Mouse (Mus musculus): ENCODE measurements at regions not wholly inside any gene's neighbourhood (a gene's known extent, or its start where the extent isn't known, plus 50 kb on each side); places are given as distances from the start of the nearest gene placed in this dataset.

DNA sequence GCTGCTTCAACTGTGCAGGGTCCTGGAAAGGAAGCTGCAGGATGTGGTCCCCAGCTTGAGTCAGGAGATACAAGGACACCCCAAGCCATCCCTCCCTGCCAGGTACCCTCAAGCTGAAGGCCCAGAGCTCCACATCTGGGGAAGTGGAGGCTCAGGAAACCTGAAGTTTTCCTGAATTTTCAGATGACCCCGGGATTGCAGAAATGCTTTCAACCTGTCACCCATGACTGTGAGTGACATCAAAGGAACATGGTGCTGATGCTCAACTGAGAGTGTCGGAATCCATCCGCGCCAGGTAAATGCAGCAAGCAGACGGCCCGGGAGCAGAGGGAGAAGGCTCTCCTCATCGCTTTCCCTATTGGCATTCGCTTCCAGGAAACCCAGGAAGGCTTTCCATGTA is 267.6 kb upstream of the Zfp637 start:
- no peak overlapping the region for H3K4me3 ChIP-seq
- whole genome bisulfite sequencing = 92% methylated on average over 8 of the region's 8 CpGs
- no peak overlapping the region for H3K9ac ChIP-seq
- H3K4me2 ChIP-seq = no peak overlapping the region
- no peak for ATAC-seq (replicated peaks)
- H3K4me1 ChIP-seq = 0 out of 2 replicates have a peak, but pooled peaks cover 8% of the 10 kb centered on the region
- H3K36me3 ChIP-seq (replicated peaks) = no peaks in the 10 kb centered on the region
- H3K9me3 ChIP-seq = no peaks in the 10 kb centered on the region
- H3K27me3 ChIP-seq (replicated peaks) = no peaks in the 10 kb centered on the region
- no peak overlapping the region for H3K27ac ChIP-seq

DNA sequence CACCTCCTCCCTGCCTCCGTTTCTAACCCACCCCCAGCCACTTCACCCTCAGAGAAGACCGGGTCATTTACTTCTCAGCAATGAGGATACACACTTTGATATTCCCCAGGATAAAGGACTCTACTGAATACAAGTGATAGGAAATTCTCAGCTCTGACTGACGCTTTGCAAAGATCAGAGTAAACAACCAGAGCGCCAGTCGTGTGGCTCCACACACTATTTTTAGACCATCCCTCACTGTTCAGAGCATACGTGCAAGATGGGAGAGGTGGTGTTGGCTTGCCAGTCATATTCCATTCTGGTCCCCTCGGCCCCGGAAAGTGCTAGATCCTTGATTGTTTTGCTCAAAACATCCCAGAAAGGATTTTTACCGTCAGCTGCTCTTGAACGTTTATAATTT is 266.8 kb upstream of the Zfp637 start:
- 74% methylated on average over 10 of the region's 10 CpGs for WGBS

DNA sequence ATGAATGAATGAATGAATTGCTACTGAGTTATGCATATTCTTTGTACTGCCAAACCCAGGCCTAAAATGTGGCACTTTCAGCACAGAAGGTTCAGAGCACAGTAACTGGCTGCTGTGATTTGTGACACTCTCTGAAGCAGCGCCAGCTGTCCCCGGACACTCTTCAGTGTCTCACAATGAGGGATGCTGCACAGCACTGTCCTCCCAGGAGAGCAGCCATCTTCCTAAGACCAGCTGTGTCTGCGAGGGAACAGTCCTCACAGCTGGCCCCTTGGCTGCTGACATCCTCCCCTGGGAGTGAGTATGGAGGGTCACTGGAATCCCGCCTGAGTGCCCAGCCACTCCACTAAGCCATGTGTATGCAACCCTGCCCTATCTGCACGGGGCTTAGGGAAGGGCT is 265.9 kb upstream of the Zfp637 start:
- H3K27me3 ChIP-seq (replicated peaks) = no peaks in the 10 kb centered on the region
- H3K9ac ChIP-seq = no peak overlapping the region
- H3K4me2 ChIP-seq = no peak overlapping the region
- H3K4me1 ChIP-seq = 0 out of 2 replicates have a peak, but pooled peaks cover under 1% of the 10 kb centered on the region
- no peaks in the 10 kb centered on the region for H3K36me3 ChIP-seq (replicated peaks)
- no peak overlapping the region for H3K27ac ChIP-seq
- no peak overlapping the region for H3K4me3 ChIP-seq
- no peak for ATAC-seq (replicated peaks)
- WGBS = 76% methylated on average over 5 of the region's 5 CpGs
- H3K9me3 ChIP-seq = no peaks in the 10 kb centered on the region

More for the DNA sequence above, 266.8 kb upstream of the Zfp637 start:
- Histone ChIP-seq H3K36me3 (replicated peaks) (no peaks in the 10 kb centered on the region), H3K4me2 (no peak overlapping the region), H3K27ac (no peak overlapping the region), H3K9ac (no peak overlapping the region), H3K4me3 (no peak overlapping the region), H3K4me1 (0 out of 2 replicates have a peak, but pooled peaks cover 8% of the 10 kb centered on the region), H3K9me3 (no peaks in the 10 kb centered on the region), H3K27me3 (replicated peaks) (no peaks in the 10 kb centered on the region)
- no peak for ATAC-seq (replicated peaks)

DNA sequence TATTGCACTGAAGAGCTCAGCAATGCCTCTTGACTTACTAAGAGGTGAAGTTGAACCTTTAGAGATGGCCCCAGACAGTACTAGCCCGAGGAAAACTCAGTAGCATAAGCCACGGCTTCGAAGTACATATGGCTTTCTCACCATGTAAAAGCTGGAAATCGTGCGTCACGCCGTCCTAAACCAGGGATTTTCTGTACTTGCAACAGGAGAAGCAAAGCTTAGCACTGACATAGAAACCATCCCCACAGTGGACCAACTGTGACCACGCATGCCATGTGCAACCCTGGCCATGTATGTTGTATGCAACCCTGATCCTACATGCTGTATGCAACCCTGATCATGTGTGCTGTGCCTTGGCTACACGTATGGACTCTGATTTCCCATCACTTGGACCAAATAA is 265.0 kb upstream of the Zfp637 start:
- no peaks in the 10 kb centered on the region for H3K9me3 ChIP-seq
- H3K9ac ChIP-seq = no peak overlapping the region
- no peak overlapping the region for H3K4me2 ChIP-seq
- no peaks in the 10 kb centered on the region for H3K36me3 ChIP-seq (replicated peaks)
- H3K27me3 ChIP-seq (replicated peaks) = no peaks in the 10 kb centered on the region
- no peak for ATAC-seq (replicated peaks)
- no peaks in the 10 kb centered on the region for H3K4me1 ChIP-seq
- 93% methylated on average over 9 of the region's 9 CpGs for WGBS
- H3K27ac ChIP-seq = no peak overlapping the region
- no peak overlapping the region for H3K4me3 ChIP-seq

DNA sequence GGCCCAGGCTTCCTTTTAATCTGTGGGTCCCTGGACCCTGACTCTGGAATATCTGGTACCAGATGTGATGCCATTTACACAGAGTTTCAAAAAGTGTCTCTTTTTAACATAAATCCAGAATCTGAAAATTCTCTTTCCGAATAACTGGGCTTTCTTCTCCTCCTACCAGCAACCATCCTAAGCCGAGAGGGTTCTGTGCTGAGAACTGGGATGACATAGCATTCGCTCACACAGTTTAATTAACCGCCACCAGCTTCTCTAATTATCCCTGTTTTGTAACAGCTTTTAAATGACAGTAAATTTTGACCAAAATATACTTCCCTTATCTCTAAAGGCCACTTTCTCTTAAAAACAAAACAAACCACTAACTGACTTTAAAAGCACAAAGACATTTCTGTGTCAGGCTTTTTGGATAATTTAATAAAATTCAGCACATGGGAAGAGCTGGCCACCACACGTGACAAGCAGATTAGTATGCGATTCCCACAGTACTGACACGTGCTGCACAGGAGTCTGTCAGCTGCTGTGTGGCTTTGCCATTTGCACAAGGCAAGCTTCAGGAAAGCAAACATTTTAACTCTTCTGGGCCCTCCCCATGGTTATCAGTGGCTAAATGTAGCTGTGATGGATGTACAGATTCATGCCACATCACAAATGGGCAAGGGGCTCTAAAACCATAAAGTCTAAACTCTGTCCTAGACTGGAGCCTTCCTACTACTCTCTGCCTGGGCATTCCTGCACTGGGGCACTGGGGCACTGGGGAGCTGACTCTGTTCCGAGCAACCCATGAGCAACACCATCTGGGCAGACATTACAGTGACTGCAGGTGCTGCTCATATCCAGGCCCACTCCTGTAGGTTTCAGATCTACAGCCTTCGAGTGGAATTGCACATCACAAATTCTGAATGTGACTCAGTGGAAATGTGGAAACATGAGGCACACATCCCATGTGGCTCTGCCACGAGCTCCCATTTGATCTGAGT is 263.1 kb upstream of the Zfp637 start:
- Histone ChIP-seq H3K9ac (no peak overlapping the region), H3K4me3 (no peak overlapping the region), H3K4me2 (no peak overlapping the region), H3K36me3 (replicated peaks) (no peaks in the 10 kb centered on the region), H3K9me3 (no peaks in the 10 kb centered on the region), H3K4me1 (no peaks in the 10 kb centered on the region), H3K27me3 (replicated peaks) (no peaks in the 10 kb centered on the region), H3K27ac (no peak overlapping the region)
- ATAC-seq (replicated peaks) = peak; percentile 90
- WGBS = 69% methylated on average over 10 of the region's 10 CpGs

DNA sequence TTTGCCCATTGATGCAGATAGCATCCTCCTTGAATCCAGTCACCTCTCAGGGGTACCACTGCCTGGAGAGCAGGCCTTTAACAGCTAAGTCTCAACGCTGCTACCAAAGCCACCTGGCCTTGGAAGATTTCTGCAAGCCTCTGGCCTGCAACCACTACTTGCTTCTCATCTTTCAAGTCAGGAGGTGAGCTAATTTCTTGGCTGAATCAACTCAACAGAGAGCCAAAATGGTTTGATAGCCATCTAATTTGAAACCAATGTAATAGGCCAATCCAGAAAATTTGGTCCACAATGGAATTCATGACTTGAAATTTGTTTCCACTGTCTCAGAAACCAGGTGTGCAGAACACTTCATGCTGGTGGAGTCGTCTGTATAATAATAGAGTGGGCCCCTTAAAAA is 260.0 kb upstream of the Zfp637 start:
- no peaks in the 10 kb centered on the region for H3K27me3 ChIP-seq (replicated peaks)
- WGBS = 87% methylated on average over 2 of the region's 2 CpGs
- no peaks in the 10 kb centered on the region for H3K9me3 ChIP-seq
- H3K27ac ChIP-seq = no peak overlapping the region
- ATAC-seq (replicated peaks) = no peak
- no peak overlapping the region for H3K4me2 ChIP-seq
- no peak overlapping the region for H3K4me3 ChIP-seq
- no peaks in the 10 kb centered on the region for H3K4me1 ChIP-seq
- H3K36me3 ChIP-seq (replicated peaks) = no peaks in the 10 kb centered on the region
- H3K9ac ChIP-seq = no peak overlapping the region

DNA sequence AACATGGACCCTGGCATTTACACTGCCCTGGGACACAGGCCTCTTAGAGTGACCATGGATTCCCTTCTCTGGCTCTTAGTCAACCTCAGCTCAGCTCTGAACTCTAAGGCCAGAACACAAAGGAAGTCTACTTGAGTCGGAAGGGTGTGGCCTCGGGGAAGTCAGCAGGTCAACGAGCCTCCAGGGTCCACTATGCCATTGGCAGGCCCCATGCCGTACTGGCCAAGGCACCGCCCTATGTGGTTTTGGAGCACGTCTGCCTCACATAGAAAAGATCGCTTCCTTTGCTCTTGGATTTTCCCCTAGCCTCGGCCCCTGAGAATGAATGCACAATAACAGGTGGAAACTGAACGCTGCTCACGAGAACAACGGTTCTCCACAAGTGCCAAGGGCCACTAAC is 257.9 kb upstream of the Zfp637 start:
- 96% methylated on average over 11 of the region's 11 CpGs for WGBS
- Histone ChIP-seq H3K4me1 (no peaks in the 10 kb centered on the region), H3K27me3 (replicated peaks) (no peaks in the 10 kb centered on the region), H3K27ac (no peak overlapping the region), H3K4me3 (no peak overlapping the region), H3K9me3 (no peaks in the 10 kb centered on the region), H3K4me2 (no peak overlapping the region), H3K9ac (no peak overlapping the region), H3K36me3 (replicated peaks) (no peaks in the 10 kb centered on the region)
- ATAC-seq (replicated peaks) = no peak

DNA sequence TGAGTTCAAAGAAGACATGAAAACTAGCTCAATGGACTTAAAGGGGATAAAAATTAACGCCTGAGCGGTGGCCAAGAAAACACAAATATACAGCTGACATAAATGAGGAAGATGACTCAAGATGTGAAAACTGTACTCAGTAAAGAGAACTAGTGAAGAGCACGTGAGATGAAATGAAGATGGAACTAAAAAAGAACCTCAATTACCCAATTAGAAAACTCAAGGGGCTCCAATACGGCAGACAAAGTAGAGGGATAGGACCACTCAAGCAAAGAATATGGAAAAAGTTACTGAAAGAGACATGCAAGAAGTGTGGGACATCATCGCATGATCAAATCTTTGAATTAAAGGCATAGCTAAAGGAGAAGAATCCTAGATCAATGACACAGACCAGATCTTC is 256.4 kb upstream of the Zfp637 start:
- Histone ChIP-seq H3K4me1 (no peaks in the 10 kb centered on the region), H3K9ac (no peak overlapping the region), H3K36me3 (replicated peaks) (no peaks in the 10 kb centered on the region), H3K27ac (no peak overlapping the region), H3K4me3 (no peak overlapping the region), H3K4me2 (no peak overlapping the region), H3K27me3 (replicated peaks) (no peaks in the 10 kb centered on the region), H3K9me3 (no peaks in the 10 kb centered on the region)
- no peak for ATAC-seq (replicated peaks)
- WGBS = 90% methylated on average over 5 of the region's 5 CpGs

DNA sequence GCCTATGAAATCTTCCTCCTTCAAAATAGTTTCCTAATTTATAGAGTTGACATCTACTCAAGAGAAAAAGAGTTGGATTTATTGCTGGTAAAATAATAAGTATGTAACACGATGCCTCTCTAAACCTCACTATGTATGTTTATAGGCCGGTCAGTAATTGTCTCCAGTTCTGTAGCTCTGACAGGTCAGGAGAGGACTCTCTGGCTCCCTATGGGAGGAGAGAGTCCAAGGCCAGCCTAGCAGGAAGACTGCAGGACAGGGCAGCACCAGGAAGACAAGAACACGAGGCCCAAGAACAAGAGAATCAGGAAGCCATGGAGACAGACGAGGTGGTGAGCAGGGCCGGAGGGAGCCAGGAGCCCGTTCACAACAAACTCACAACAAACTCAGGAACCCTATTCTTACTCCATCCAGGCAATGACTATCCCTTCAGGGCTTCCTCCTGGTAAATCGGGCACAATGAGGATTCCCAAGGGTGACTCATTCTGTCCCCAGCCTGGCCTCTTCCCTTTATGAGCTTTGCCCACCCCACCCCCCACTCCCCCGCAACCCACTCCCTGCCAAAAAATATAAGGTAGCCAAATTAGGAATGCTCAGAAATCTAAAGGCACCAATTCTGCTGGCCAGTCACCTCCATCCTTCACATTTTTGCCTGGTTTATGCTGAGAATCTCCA is 244.7 kb upstream of the Zfp637 start:
- no peak overlapping the region for H3K4me2 ChIP-seq
- WGBS = 85% methylated on average over 8 of the region's 8 CpGs
- no peak overlapping the region for H3K27ac ChIP-seq
- no peak overlapping the region for H3K4me3 ChIP-seq
- no peaks in the 10 kb centered on the region for H3K27me3 ChIP-seq (replicated peaks)
- no peaks in the 10 kb centered on the region for H3K36me3 ChIP-seq (replicated peaks)
- H3K4me1 ChIP-seq = no peaks in the 10 kb centered on the region
- ATAC-seq (replicated peaks) = no peak
- no peaks in the 10 kb centered on the region for H3K9me3 ChIP-seq
- no peak overlapping the region for H3K9ac ChIP-seq

DNA sequence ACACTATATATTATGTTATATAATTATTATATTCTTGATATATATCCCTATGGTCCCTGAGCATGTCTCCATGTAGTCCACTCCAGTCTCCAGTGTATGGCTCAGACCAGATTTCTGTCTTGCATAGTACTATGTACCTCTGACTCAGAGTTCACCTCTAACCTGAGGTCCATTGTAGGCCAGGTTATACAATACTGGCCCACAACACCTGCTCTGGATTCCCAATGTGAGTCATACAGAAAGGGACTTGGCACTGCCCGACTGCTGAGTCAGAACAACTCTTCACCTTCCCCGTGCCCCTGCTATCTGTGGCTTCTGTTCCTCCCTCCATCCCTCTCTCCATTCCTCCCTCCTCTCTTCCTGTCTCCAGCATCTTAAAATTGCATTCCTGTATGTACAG is 236.1 kb upstream of the Zfp637 start:
- Histone ChIP-seq H3K9ac (no peak overlapping the region), H3K9me3 (no peaks in the 10 kb centered on the region; the same call in 1 of the 2 replicates), H3K4me2 (no peak overlapping the region), H3K4me3 (no peak overlapping the region), H3K27me3 (replicated peaks) (no peaks in the 10 kb centered on the region), H3K4me1 (no peaks in the 10 kb centered on the region), H3K36me3 (replicated peaks) (no peaks in the 10 kb centered on the region), H3K27ac (no peak overlapping the region)
- ATAC-seq (replicated peaks) = no peak
- 93% methylated on average over 2 of the region's 2 CpGs for WGBS

DNA sequence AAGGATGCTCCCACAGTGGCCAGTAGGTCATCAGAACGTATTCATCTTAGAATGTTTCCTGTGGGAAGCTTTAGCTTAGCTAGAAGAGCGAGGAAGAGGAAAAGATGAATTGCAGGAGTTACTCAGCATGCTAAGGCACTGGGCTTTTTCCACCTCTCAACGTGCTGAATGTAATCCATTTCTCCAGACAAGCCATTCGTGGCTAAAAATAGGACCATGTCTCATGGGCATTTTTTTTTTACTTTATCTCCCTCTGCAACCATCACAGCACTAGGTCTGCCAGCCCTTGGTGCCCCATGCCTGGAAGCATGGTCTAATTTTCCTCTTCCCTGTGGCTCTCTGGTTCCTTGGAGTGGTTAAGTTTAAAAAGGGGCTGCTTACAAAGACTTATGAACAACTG is 235.3 kb upstream of the Zfp637 start:
- no peak overlapping the region for H3K4me3 ChIP-seq
- H3K4me2 ChIP-seq = no peak overlapping the region
- H3K4me1 ChIP-seq = no peaks in the 10 kb centered on the region
- ATAC-seq (replicated peaks) = no peak
- H3K9me3 ChIP-seq = no peaks in the 10 kb centered on the region; the same call in 1 of the 2 replicates
- no peaks in the 10 kb centered on the region for H3K36me3 ChIP-seq (replicated peaks)
- H3K27ac ChIP-seq = no peak overlapping the region
- no peaks in the 10 kb centered on the region for H3K27me3 ChIP-seq (replicated peaks)
- no peak overlapping the region for H3K9ac ChIP-seq
- WGBS = 72% methylated on average over 4 of the region's 4 CpGs

DNA sequence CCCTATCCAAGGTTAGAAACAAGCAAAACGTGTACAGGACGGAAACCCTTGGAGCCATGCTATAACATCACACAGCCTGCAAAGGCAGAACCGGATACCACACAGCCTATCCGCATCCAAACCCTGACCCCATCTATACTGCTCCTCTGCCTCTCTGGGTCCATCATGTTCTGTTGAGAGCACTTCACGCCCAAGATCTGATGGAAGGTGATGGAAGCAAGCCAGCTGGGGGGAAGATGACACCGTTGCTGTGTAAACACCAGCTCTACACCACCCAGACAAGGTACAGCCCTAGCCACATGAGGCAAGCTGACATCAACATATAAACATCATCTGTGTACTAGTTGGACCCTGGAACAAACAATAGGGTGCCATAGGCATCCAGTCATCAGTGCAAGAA is 234.8 kb upstream of the Zfp637 start:
- Histone ChIP-seq H3K9ac (no peak overlapping the region), H3K27ac (no peak overlapping the region), H3K4me3 (no peak overlapping the region), H3K36me3 (replicated peaks) (no peaks in the 10 kb centered on the region), H3K9me3 (no peaks in the 10 kb centered on the region; the same call in 1 of the 2 replicates), H3K4me2 (no peak overlapping the region), H3K27me3 (replicated peaks) (no peaks in the 10 kb centered on the region), H3K4me1 (no peaks in the 10 kb centered on the region)
- WGBS = 88% methylated on average over 6 of the region's 6 CpGs
- no peak for ATAC-seq (replicated peaks)
